Mouse (Mus musculus) stomach, postnatal 0 days (tissue): ENCODE measurements around the gene Cd2. TPM values are rescaled to one million over a fixed set of nuclear protein-coding genes. Genes with fewer than 3 reads are reported as not detected.

ENCODE experiments used
- ATAC-seq: fragments of 200-750 bp; cut with Nextera tagmentation; 2 replicates; pipeline ENCODE4 v1.8.0; 2017; ENCODE audit not compliant: low FRiP score, low TSS enrichment
- DNase-seq: peaks from one replicate; pipeline ENCODE4 v3.0.0-alpha.2; 2016; ENCODE audit warnings: low spot score
- H3K27ac ChIP-seq: fragments of 300-500 bp; sonication (generic); replicated peaks from 2 replicates; pipeline ENCODE4 v1.5.1; 2014; ENCODE audit warnings: mild to moderate bottlenecking, control low read depth
- H3K27me3 ChIP-seq: fragments of 300-500 bp; sonication (generic); 2 replicates; pipeline ENCODE4 v1.6.1; 2014; ENCODE audit warnings: low read length; ENCODE audit not compliant: control insufficient read depth, insufficient read depth
- H3K36me3 ChIP-seq: fragments of 300-500 bp; sonication (generic); 2 replicates; pipeline ENCODE4 v1.6.1; 2014; ENCODE audit warnings: low read length, mixed read lengths; ENCODE audit not compliant: control insufficient read depth, insufficient read depth
- H3K4me1 ChIP-seq: fragments of 300-500 bp; sonication (generic); replicated peaks from 2 replicates; pipeline ENCODE4 v1.6.1; 2014; ENCODE audit warnings: antibody characterized with exemption; ENCODE audit not compliant: control insufficient read depth, insufficient read depth
- H3K4me2 ChIP-seq: fragments of 300-500 bp; sonication (generic); replicated peaks from 2 replicates; pipeline ENCODE4 v1.6.1; 2014; ENCODE audit warnings: low read depth, mild to moderate bottlenecking, control low read depth, moderate library complexity
- H3K4me3 ChIP-seq: fragments of 300-500 bp; sonication (generic); 2 replicates; pipeline ENCODE4 v1.5.1; 2014; ENCODE audit warnings: low read depth, low read length, control low read depth
- H3K9ac ChIP-seq: fragments of 300-500 bp; sonication (generic); 2 replicates; pipeline ENCODE4 v1.6.1; 2014; ENCODE audit warnings: mild to moderate bottlenecking, low read length, control low read depth, mixed read lengths
- H3K9me3 ChIP-seq: fragments of 300-500 bp; sonication (generic); 2 replicates; pipeline ENCODE4 v1.6.1; 2016; ENCODE audit warnings: low read length; ENCODE audit not compliant: control insufficient read depth
- CTCF ChIP-seq: IDR thresholded peaks from 2 replicates; pipeline ENCODE4 v1.5.1; 2016; ENCODE audit warnings: antibody characterized with exemption, low read depth, mild to moderate bottlenecking, moderate library complexity
- EP300 ChIP-seq: optimal IDR thresholded peaks from 2 replicates; pipeline ENCODE3; 2016; ENCODE audit warnings: antibody characterized with exemption
- WGBS: fragments of 180-500 bp; shearing (Covaris S2); extraction: QIAGEN DNeasy Blood & Tissue Kit; methylation state at CpG from one replicate; pipeline ENCODE4 v1.1.7; 2014; 5-methylcytosine and 5-hydroxymethylcytosine counted together
- polyA plus RNA-seq: library from polyadenylated mRNA; unstranded; fragments of >200 nt; fragmentation: Nextera tagmentation; extraction: Ambion mirVana; gene quantifications from 2 replicates; pipeline ENCODE4 v1.2.1, GENCODE M21; 2015

Cd2 gene
- polyA plus RNA-seq, 1 experiment from 2014 or later: not detected

- TF ChIP-seq EP300 (no peak), CTCF (no peak)
- ATAC-seq (peak; percentile 79), DNase-seq (no peak)
- 35% methylated on average over 15 of the region's 15 CpGs for WGBS
- no peak overlapping the region for H3K4me2 ChIP-seq
- no peaks in the 10 kb centered on the region for H3K27me3 ChIP-seq
- no peak overlapping the region for H3K4me3 ChIP-seq
- H3K9me3 ChIP-seq: no peaks in the 10 kb centered on the region
- no peaks in the 10 kb centered on the region for H3K36me3 ChIP-seq
- no peak overlapping the region for H3K9ac ChIP-seq
- peak overlapping the region; percentile 61 for H3K27ac ChIP-seq
- H3K4me1 ChIP-seq: no peaks in the 10 kb centered on the region; the same call in 1 of the 2 replicates
Measured at GRCm38 (mm10) chr3:101280348-101281311, 7.1 kb downstream of the Cd2 start.

GRCm38 (mm10) chr3:101279561-101279960 is 8.2 kb downstream of the Cd2 start:
- H3K27me3 ChIP-seq: no peaks in the 10 kb centered on the region
- no peaks in the 10 kb centered on the region for H3K9me3 ChIP-seq
- ATAC-seq: no peak
- H3K4me2 ChIP-seq: no peak overlapping the region
- TF ChIP-seq CTCF (no peak), EP300 (no peak)
- H3K4me1 ChIP-seq: no peaks in the 10 kb centered on the region; the same call in 1 of the 2 replicates
- H3K27ac ChIP-seq: no peak overlapping the region
- H3K4me3 ChIP-seq: no peak overlapping the region
- no peak for DNase-seq
- H3K36me3 ChIP-seq: no peaks in the 10 kb centered on the region
- H3K9ac ChIP-seq: no peak overlapping the region
- WGBS: 76% methylated on average over 10 of the region's 10 CpGs

GRCm38 (mm10) chr3:101278396-101278795 is 9.3 kb downstream of the Cd2 start:
- H3K36me3 ChIP-seq: no peaks in the 10 kb centered on the region
- no peaks in the 10 kb centered on the region; the same call in 1 of the 2 replicates for H3K4me1 ChIP-seq
- DNase-seq (no peak), ATAC-seq (no peak)
- no peaks in the 10 kb centered on the region for H3K27me3 ChIP-seq
- WGBS: 92% methylated on average over 5 of the region's 5 CpGs
- H3K27ac ChIP-seq: no peak overlapping the region
- no peak overlapping the region for H3K4me3 ChIP-seq
- no peaks in the 10 kb centered on the region for H3K9me3 ChIP-seq
- TF ChIP-seq CTCF: no peak
- no peak for TF ChIP-seq EP300
- no peak overlapping the region for H3K4me2 ChIP-seq
- H3K9ac ChIP-seq: no peak overlapping the region

- WGBS: 86% methylated on average over 4 of the region's 4 CpGs
- Histone ChIP-seq H3K9ac (no peak overlapping the region), H3K27me3 (no peaks in the 10 kb centered on the region), H3K4me3 (no peak overlapping the region), H3K4me2 (no peak overlapping the region), H3K27ac (no peak overlapping the region), H3K36me3 (no peaks in the 10 kb centered on the region), H3K4me1 (no peaks in the 10 kb centered on the region; the same call in 1 of the 2 replicates), H3K9me3 (no peaks in the 10 kb centered on the region)
- ATAC-seq (no peak), DNase-seq (no peak)
- TF ChIP-seq CTCF (no peak), EP300 (no peak)
Measured at GRCm38 (mm10) chr3:101277830-101278229, 9.9 kb downstream of the Cd2 start.

- Histone ChIP-seq H3K27ac (no peak overlapping the region), H3K4me1 (no peaks in the 10 kb centered on the region; the same call in 1 of the 2 replicates), H3K4me2 (no peak overlapping the region), H3K27me3 (no peaks in the 10 kb centered on the region), H3K9me3 (no peaks in the 10 kb centered on the region), H3K9ac (no peak overlapping the region), H3K36me3 (no peaks in the 10 kb centered on the region), H3K4me3 (no peak overlapping the region)
- ATAC-seq (no peak), DNase-seq (no peak)
- TF ChIP-seq CTCF (no peak), EP300 (no peak)
- WGBS: 72% methylated on average over 12 of the region's 12 CpGs
Measured at GRCm38 (mm10) chr3:101276501-101277320, 11.0 kb downstream of the Cd2 start.
